Mouse (Mus musculus) liver, embryonic 11.5 days (tissue): ENCODE measurements around the gene Muc3. TPM values are rescaled to one million over a fixed set of nuclear protein-coding genes. Genes with fewer than 3 reads are reported as not detected.
"Not testable (repeated sequence)": the region's sequence is repeated elsewhere in the genome, so short reads cannot be mapped to it uniquely, and the experiment has no call there.

Source experiments
- ATAC-seq: fragments of 200-750 bp; cut with Nextera tagmentation; replicated peaks from 2 replicates; pipeline ENCODE4 v1.8.0; 2017; ENCODE audit warnings: moderate number of reproducible peaks, mild to moderate bottlenecking, moderate TSS enrichment, moderate library complexity; ENCODE audit not compliant: low FRiP score
- DNase-seq: peaks from one replicate; pipeline ENCODE4 v3.0.0-alpha.2; 2017; ENCODE audit warnings: low spot score
- H3K27ac ChIP-seq: fragments of 300-500 bp; sonication (generic); 2 replicates; pipeline ENCODE4 v1.5.1; 2014; ENCODE audit warnings: mild to moderate bottlenecking, low read depth, low read length, control low read depth
- H3K27me3 ChIP-seq: fragments of 300-500 bp; sonication (generic); replicated peaks from 2 replicates; pipeline ENCODE4 v1.6.1; 2014; ENCODE audit warnings: low read length, mixed read lengths; ENCODE audit not compliant: control insufficient read depth, insufficient read depth
- H3K36me3 ChIP-seq: fragments of 300-500 bp; sonication (generic); 2 replicates; pipeline ENCODE4 v1.6.1; 2014; ENCODE audit warnings: mild to moderate bottlenecking, low read length, moderate library complexity, mixed read lengths; ENCODE audit not compliant: control insufficient read depth, insufficient read depth
- H3K4me1 ChIP-seq: fragments of 300-500 bp; sonication (generic); replicated peaks from 2 replicates; pipeline ENCODE4 v1.6.1; 2014; ENCODE audit warnings: low read length, mixed read lengths; ENCODE audit not compliant: control insufficient read depth, insufficient read depth
- H3K4me2 ChIP-seq: fragments of 300-500 bp; sonication (generic); 2 replicates; pipeline ENCODE4 v1.6.1; 2014; ENCODE audit warnings: mild to moderate bottlenecking, control low read depth, moderate library complexity
- H3K4me3 ChIP-seq: fragments of 300-500 bp; sonication (generic); 2 replicates; pipeline ENCODE4 v1.5.1; 2014; ENCODE audit warnings: low read depth, low read length, control low read depth
- H3K9ac ChIP-seq: fragments of 300-500 bp; sonication (generic); 2 replicates; pipeline ENCODE4 v1.6.1; 2014; ENCODE audit warnings: low read depth, low read length, control low read depth
- H3K9me3 ChIP-seq: fragments of 300-500 bp; sonication (generic); 2 replicates; pipeline ENCODE4 v1.6.1; 2016; ENCODE audit warnings: low read length, inconsistent platforms, mixed read lengths; ENCODE audit not compliant: control insufficient read depth
- WGBS: fragments of 180-500 bp; shearing (Covaris S2); extraction: QIAGEN DNeasy Blood & Tissue Kit; methylation state at CpG from one replicate; pipeline ENCODE4 v1.1.7; 2014; 5-methylcytosine and 5-hydroxymethylcytosine counted together
- polyA plus RNA-seq: library from polyadenylated mRNA; unstranded; fragments of >200 nt; fragmentation: Nextera tagmentation; extraction: Ambion mirVana; gene quantifications from 2 replicates; pipeline ENCODE4 v1.2.1, GENCODE M21; 2014

Muc3 gene
- not detected in 2 replicates for polyA plus RNA-seq

- not testable (repeated sequence) for H3K27me3 ChIP-seq, H3K4me3 ChIP-seq, ATAC-seq, H3K36me3 ChIP-seq, H3K9ac ChIP-seq, H3K4me2 ChIP-seq, H3K27ac ChIP-seq, H3K4me1 ChIP-seq, DNase-seq
- peaks cover 21% of the 10 kb centered on the region for H3K9me3 ChIP-seq
Observed at GRCm38 (mm10) chr5:137149272-137149882, at the start of gene Muc3. TSS of gene Muc3 (minus strand) at chr5:137149322.

- no peak overlapping the region for H3K27ac ChIP-seq
- H3K4me3 ChIP-seq = no peak overlapping the region
- H3K4me1 ChIP-seq = no peaks in the 10 kb centered on the region; the same call in 1 of the 2 replicates
- H3K4me2 ChIP-seq = no peak overlapping the region
- H3K9me3 ChIP-seq = no peaks in the 10 kb centered on the region
- DNase-seq (no peak), ATAC-seq (no peak)
- no peak overlapping the region for H3K9ac ChIP-seq
- H3K36me3 ChIP-seq = no peaks in the 10 kb centered on the region
- WGBS = 32% methylated on average over 8 of the region's 8 CpGs
- H3K27me3 ChIP-seq = no peaks in the 10 kb centered on the region; the same call in none of the 2 replicates
Observed at GRCm38 (mm10) chr5:137194488-137195120, 45.5 kb upstream of the Muc3 start.

GRCm38 (mm10) chr5:137193279-137193952, 44.3 kb upstream of the Muc3 start:
- Histone ChIP-seq H3K4me3 (no peak overlapping the region), H3K36me3 (no peaks in the 10 kb centered on the region), H3K27me3 (peaks cover 2% of the 10 kb centered on the region), H3K27ac (no peak overlapping the region), H3K9me3 (no peaks in the 10 kb centered on the region), H3K4me1 (no peaks in the 10 kb centered on the region; the same call in 1 of the 2 replicates), H3K9ac (no peak overlapping the region), H3K4me2 (no peak overlapping the region)
- 67% methylated on average over 8 of the region's 8 CpGs for WGBS
- no peak for ATAC-seq
- no peak for DNase-seq

GRCm38 (mm10) chr5:137189326-137189725, 40.2 kb upstream of the Muc3 start:
- DNase-seq = peak; percentile 52
- Histone ChIP-seq H3K27ac (no peak overlapping the region), H3K4me3 (peak overlapping the region; percentile 55), H3K27me3 (peaks cover 3% of the 10 kb centered on the region), H3K9ac (peak overlapping the region; percentile 60), H3K36me3 (no peaks in the 10 kb centered on the region), H3K4me2 (peak overlapping the region; percentile 81), H3K9me3 (no peaks in the 10 kb centered on the region), H3K4me1 (no peaks in the 10 kb centered on the region; the same call in 1 of the 2 replicates)
- WGBS = under 1% methylated on average over 34 of the region's 34 CpGs
- ATAC-seq = no peak

GRCm38 (mm10) chr5:137185362-137185761, 36.2 kb upstream of the Muc3 start:
- Histone ChIP-seq H3K4me2 (no peak overlapping the region), H3K36me3 (no peaks in the 10 kb centered on the region), H3K4me1 (no peaks in the 10 kb centered on the region), H3K27me3 (peaks cover 3% of the 10 kb centered on the region; the same call in 1 of the 2 replicates), H3K27ac (no peak overlapping the region), H3K9ac (no peak overlapping the region), H3K9me3 (no peaks in the 10 kb centered on the region), H3K4me3 (no peak overlapping the region)
- ATAC-seq (no peak), DNase-seq (no peak)
- WGBS = 83% methylated on average over 8 of the region's 8 CpGs

GRCm38 (mm10) chr5:137179646-137180374, 30.7 kb upstream of the Muc3 start:
- no peaks in the 10 kb centered on the region for H3K36me3 ChIP-seq
- no peak for DNase-seq

GRCm38 (mm10) chr5:137173967-137174366, 24.8 kb upstream of the Muc3 start:
- no peaks in the 10 kb centered on the region for H3K9me3 ChIP-seq
- DNase-seq (no peak), ATAC-seq (no peak)
- no peak overlapping the region for H3K4me2 ChIP-seq
- no peaks in the 10 kb centered on the region for H3K4me1 ChIP-seq
- no peak overlapping the region for H3K4me3 ChIP-seq
- peaks cover 5% of the 10 kb centered on the region for H3K27me3 ChIP-seq
- WGBS = 67% methylated on average over 6 of the region's 6 CpGs
- no peak overlapping the region for H3K9ac ChIP-seq
- H3K36me3 ChIP-seq = no peaks in the 10 kb centered on the region
- H3K27ac ChIP-seq = no peak overlapping the region

More at GRCm38 (mm10) chr5:137179646-137180374, 30.7 kb upstream of the Muc3 start:
- H3K4me1 ChIP-seq = no peaks in the 10 kb centered on the region
- peaks cover 3% of the 10 kb centered on the region; the same call in 1 of the 2 replicates for H3K27me3 ChIP-seq
- no peaks in the 10 kb centered on the region for H3K9me3 ChIP-seq
- no peak overlapping the region for H3K27ac ChIP-seq
- no peak overlapping the region for H3K9ac ChIP-seq
- ATAC-seq = no peak
- H3K4me2 ChIP-seq = no peak overlapping the region
- no peak overlapping the region for H3K4me3 ChIP-seq
- 59% methylated on average over 8 of the region's 8 CpGs for WGBS

- Histone ChIP-seq H3K9me3 (no peaks in the 10 kb centered on the region), H3K27ac (no peak overlapping the region), H3K4me3 (no peak overlapping the region), H3K4me1 (no peaks in the 10 kb centered on the region), H3K36me3 (no peaks in the 10 kb centered on the region), H3K27me3 (peaks cover 5% of the 10 kb centered on the region), H3K4me2 (no peak overlapping the region), H3K9ac (no peak overlapping the region)
- no peak for DNase-seq
- 7% methylated on average over 1 of the region's 1 CpGs for WGBS
- no peak for ATAC-seq
Observed at GRCm38 (mm10) chr5:137172591-137172990, 23.5 kb upstream of the Muc3 start.
